Mouse (Mus musculus): ENCODE measurements around the gene Mlf2. TPM values are rescaled to one million over a fixed set of nuclear protein-coding genes. Genes with fewer than 3 reads are reported as not detected.

Mlf2 gene
- polyA plus RNA-seq, 1 experiment from 2014 or later, result 443 TPM

Other genes starting within 250 kb of the Mlf2 start
- gene Emg1, start 219.2 kb upstream of the Mlf2 start, polyA plus RNA-seq (2014; fragmentation: Nextera tagmentation; extraction: Ambion mirVana), result 196 and 203 TPM in 2 replicates
- 318 and 336 TPM in 2 replicates for gene Phb2, start 219.1 kb upstream of the Mlf2 start, polyA plus RNA-seq (2014; fragmentation: Nextera tagmentation; extraction: Ambion mirVana)
- 7.1 and 7.9 TPM in 2 replicates for gene Ptpn6, start 192.7 kb upstream of the Mlf2 start, polyA plus RNA-seq (2014; fragmentation: Nextera tagmentation; extraction: Ambion mirVana)
- 553 and 590 TPM in 2 replicates for gene Grcc10, start 190.0 kb upstream of the Mlf2 start, polyA plus RNA-seq (2014; fragmentation: Nextera tagmentation; extraction: Ambion mirVana)
- gene Gm45234, start 175.4 kb upstream of the Mlf2 start, polyA plus RNA-seq (2014; fragmentation: Nextera tagmentation; extraction: Ambion mirVana), result not detected in 2 replicates
- gene Atn1, start 174.9 kb upstream of the Mlf2 start, polyA plus RNA-seq (2014; fragmentation: Nextera tagmentation; extraction: Ambion mirVana), result 9.2 and 12.7 TPM in 2 replicates
- gene Eno2, start 161.7 kb upstream of the Mlf2 start, polyA plus RNA-seq (2014; fragmentation: Nextera tagmentation; extraction: Ambion mirVana), result 5.9 and 7.1 TPM in 2 replicates
- gene Lrrc23, start 151.7 kb upstream of the Mlf2 start, polyA plus RNA-seq (2014; fragmentation: Nextera tagmentation; extraction: Ambion mirVana), result 4.1 and 4.7 TPM in 2 replicates
- gene Spsb2, start 122.7 kb upstream of the Mlf2 start, polyA plus RNA-seq (2014; fragmentation: Nextera tagmentation; extraction: Ambion mirVana), result 4.8 and 6.7 TPM in 2 replicates
- gene Tpi1, start 117.1 kb upstream of the Mlf2 start, polyA plus RNA-seq (2014; fragmentation: Nextera tagmentation; extraction: Ambion mirVana), result 618 and 653 TPM in 2 replicates
- gene Usp5, start 101.9 kb upstream of the Mlf2 start, polyA plus RNA-seq (2014; fragmentation: Nextera tagmentation; extraction: Ambion mirVana), result 127 and 134 TPM in 2 replicates
- 185 and 193 TPM in 2 replicates for gene Cdca3, start 101.8 kb upstream of the Mlf2 start, polyA plus RNA-seq (2014; fragmentation: Nextera tagmentation; extraction: Ambion mirVana)
- gene Gnb3, start 91.1 kb upstream of the Mlf2 start, polyA plus RNA-seq (2014; fragmentation: Nextera tagmentation; extraction: Ambion mirVana), result 0.22 and 0.64 TPM in 2 replicates
- 12.1 and 14.7 TPM in 2 replicates for gene P3h3, start 73.6 kb upstream of the Mlf2 start, polyA plus RNA-seq (2014; fragmentation: Nextera tagmentation; extraction: Ambion mirVana)
- 1.9 and 2.3 TPM in 2 replicates for gene Gpr162, start 67.4 kb upstream of the Mlf2 start, polyA plus RNA-seq (2014; fragmentation: Nextera tagmentation; extraction: Ambion mirVana)
- gene Cd4, start 43.2 kb upstream of the Mlf2 start, polyA plus RNA-seq (2014; fragmentation: Nextera tagmentation; extraction: Ambion mirVana), result 0.19 TPM in 1 of 2 replicates, not detected in the other
- 1.2 and 2.5 TPM in 2 replicates for gene Lag3, start 19.7 kb upstream of the Mlf2 start, polyA plus RNA-seq (2014; fragmentation: Nextera tagmentation; extraction: Ambion mirVana)
- 321 and 337 TPM in 2 replicates for gene Ptms, start 11.3 kb upstream of the Mlf2 start, polyA plus RNA-seq (2014; fragmentation: Nextera tagmentation; extraction: Ambion mirVana)
- 94.3 and 99.7 TPM in 2 replicates for gene Cops7a, start 34.2 kb downstream of the Mlf2 start, polyA plus RNA-seq (2014; fragmentation: Nextera tagmentation; extraction: Ambion mirVana)
- 1.6 and 1.9 TPM in 2 replicates for gene Pianp, start 65.3 kb downstream of the Mlf2 start, polyA plus RNA-seq (2014; fragmentation: Nextera tagmentation; extraction: Ambion mirVana)
- 8.7 and 16.5 TPM in 2 replicates for gene Zfp384, start 77.8 kb downstream of the Mlf2 start, polyA plus RNA-seq (2014; fragmentation: Nextera tagmentation; extraction: Ambion mirVana)
- gene Ing4, start 108.4 kb downstream of the Mlf2 start, polyA plus RNA-seq (2014; fragmentation: Nextera tagmentation; extraction: Ambion mirVana), result 120 and 133 TPM in 2 replicates
- gene Acrbp, start 118.3 kb downstream of the Mlf2 start, polyA plus RNA-seq (2014; fragmentation: Nextera tagmentation; extraction: Ambion mirVana), result 10.7 and 12.2 TPM in 2 replicates
- gene Lpar5, start 136.5 kb downstream of the Mlf2 start, polyA plus RNA-seq (2014; fragmentation: Nextera tagmentation; extraction: Ambion mirVana), result 0.21 TPM in 1 of 2 replicates, not detected in the other
- 105 and 130 TPM in 2 replicates for gene Chd4, start 164.6 kb downstream of the Mlf2 start, polyA plus RNA-seq (2014; fragmentation: Nextera tagmentation; extraction: Ambion mirVana)
- gene Nop2, start 200.5 kb downstream of the Mlf2 start, polyA plus RNA-seq (2014; fragmentation: Nextera tagmentation; extraction: Ambion mirVana), result 45.3 and 58.8 TPM in 2 replicates
- 10.3 and 10.4 TPM in 2 replicates for gene Iffo1, start 213.9 kb downstream of the Mlf2 start, polyA plus RNA-seq (2014; fragmentation: Nextera tagmentation; extraction: Ambion mirVana)
- gene Gapdh, start 235.1 kb downstream of the Mlf2 start, polyA plus RNA-seq (2014; fragmentation: Nextera tagmentation; extraction: Ambion mirVana), result 2,070 and 2,095 TPM in 2 replicates